Mouse (Mus musculus) liver, embryonic 11.5 days (tissue): ENCODE measurements at regions not wholly inside any gene's neighbourhood (a gene's known extent, or its start where the extent isn't known, plus 50 kb on each side); places are given as distances from the start of the nearest gene placed in this dataset.

Experiments
- ATAC-seq: fragments of 200-750 bp; cut with Nextera tagmentation; replicated peaks from 2 replicates; pipeline ENCODE4 v1.8.0; 2017; ENCODE audit warnings: moderate number of reproducible peaks, mild to moderate bottlenecking, moderate TSS enrichment, moderate library complexity; ENCODE audit not compliant: low FRiP score
- DNase-seq: peaks from one replicate; pipeline ENCODE4 v3.0.0-alpha.2; 2017; ENCODE audit warnings: low spot score
- H3K27ac ChIP-seq: fragments of 300-500 bp; sonication (generic); 2 replicates; pipeline ENCODE4 v1.5.1; 2014; ENCODE audit warnings: mild to moderate bottlenecking, low read depth, low read length, control low read depth
- H3K27me3 ChIP-seq: fragments of 300-500 bp; sonication (generic); replicated peaks from 2 replicates; pipeline ENCODE4 v1.6.1; 2014; ENCODE audit warnings: low read length, mixed read lengths; ENCODE audit not compliant: control insufficient read depth, insufficient read depth
- H3K36me3 ChIP-seq: fragments of 300-500 bp; sonication (generic); 2 replicates; pipeline ENCODE4 v1.6.1; 2014; ENCODE audit warnings: mild to moderate bottlenecking, low read length, moderate library complexity, mixed read lengths; ENCODE audit not compliant: control insufficient read depth, insufficient read depth
- H3K4me1 ChIP-seq: fragments of 300-500 bp; sonication (generic); replicated peaks from 2 replicates; pipeline ENCODE4 v1.6.1; 2014; ENCODE audit warnings: low read length, mixed read lengths; ENCODE audit not compliant: control insufficient read depth, insufficient read depth
- H3K4me2 ChIP-seq: fragments of 300-500 bp; sonication (generic); 2 replicates; pipeline ENCODE4 v1.6.1; 2014; ENCODE audit warnings: mild to moderate bottlenecking, control low read depth, moderate library complexity
- H3K4me3 ChIP-seq: fragments of 300-500 bp; sonication (generic); 2 replicates; pipeline ENCODE4 v1.5.1; 2014; ENCODE audit warnings: low read depth, low read length, control low read depth
- H3K9ac ChIP-seq: fragments of 300-500 bp; sonication (generic); 2 replicates; pipeline ENCODE4 v1.6.1; 2014; ENCODE audit warnings: low read depth, low read length, control low read depth
- H3K9me3 ChIP-seq: fragments of 300-500 bp; sonication (generic); 2 replicates; pipeline ENCODE4 v1.6.1; 2016; ENCODE audit warnings: low read length, inconsistent platforms, mixed read lengths; ENCODE audit not compliant: control insufficient read depth
- WGBS: fragments of 180-500 bp; shearing (Covaris S2); extraction: QIAGEN DNeasy Blood & Tissue Kit; methylation state at CpG from one replicate; pipeline ENCODE4 v1.1.7; 2014; 5-methylcytosine and 5-hydroxymethylcytosine counted together

- no peak for ATAC-seq
- 68% methylated on average over 6 of the region's 6 CpGs for WGBS
- Histone ChIP-seq H3K36me3 (no peaks in the 10 kb centered on the region), H3K9me3 (no peaks in the 10 kb centered on the region; the same call in 1 of the 2 replicates), H3K4me3 (no peak overlapping the region), H3K27me3 (no peaks in the 10 kb centered on the region), H3K27ac (no peak overlapping the region), H3K9ac (no peak overlapping the region), H3K4me1 (no peaks in the 10 kb centered on the region), H3K4me2 (no peak overlapping the region)
- DNase-seq, result no peak
Observed at GRCm38 (mm10) chr12:65496613-65497012, 271.3 kb downstream of the Wdr20rt start.

GRCm38 (mm10) chr12:65497602-65498001 is 272.3 kb downstream of the Wdr20rt start:
- 65% methylated on average over 6 of the region's 6 CpGs for WGBS
- H3K27ac ChIP-seq, result no peak overlapping the region

GRCm38 (mm10) chr12:65501459-65501858 is 276.1 kb downstream of the Wdr20rt start:
- WGBS, result 71% methylated on average over 2 of the region's 2 CpGs
- H3K4me3 ChIP-seq, result no peak overlapping the region
- DNase-seq, result no peak
- ATAC-seq, result no peak
- no peaks in the 10 kb centered on the region for H3K4me1 ChIP-seq
- no peaks in the 10 kb centered on the region for H3K36me3 ChIP-seq
- no peak overlapping the region for H3K27ac ChIP-seq
- no peak overlapping the region for H3K4me2 ChIP-seq
- no peaks in the 10 kb centered on the region for H3K9me3 ChIP-seq
- no peak overlapping the region for H3K9ac ChIP-seq
- H3K27me3 ChIP-seq, result no peaks in the 10 kb centered on the region

More at GRCm38 (mm10) chr12:65497602-65498001, 272.3 kb downstream of the Wdr20rt start:
- H3K9ac ChIP-seq, result no peak overlapping the region
- no peaks in the 10 kb centered on the region for H3K36me3 ChIP-seq
- no peaks in the 10 kb centered on the region for H3K4me1 ChIP-seq
- no peak overlapping the region for H3K4me3 ChIP-seq
- no peaks in the 10 kb centered on the region for H3K27me3 ChIP-seq
- no peak for DNase-seq
- ATAC-seq, result no peak
- H3K9me3 ChIP-seq, result no peaks in the 10 kb centered on the region; the same call in 1 of the 2 replicates
- no peak overlapping the region for H3K4me2 ChIP-seq

- Histone ChIP-seq H3K36me3 (no peaks in the 10 kb centered on the region), H3K4me3 (no peak overlapping the region), H3K27me3 (no peaks in the 10 kb centered on the region), H3K4me1 (no peaks in the 10 kb centered on the region), H3K9ac (no peak overlapping the region), H3K9me3 (no peaks in the 10 kb centered on the region), H3K4me2 (no peak overlapping the region), H3K27ac (no peak overlapping the region)
- DNase-seq, result no peak
- 26% methylated on average over 1 of the region's 1 CpGs for WGBS
- no peak for ATAC-seq
Observed at GRCm38 (mm10) chr12:65502045-65502444, 276.7 kb downstream of the Wdr20rt start.

- no peaks in the 10 kb centered on the region for H3K4me1 ChIP-seq
- no peak overlapping the region for H3K4me3 ChIP-seq
- DNase-seq (no peak), ATAC-seq (no peak)
- no peak overlapping the region for H3K27ac ChIP-seq
- WGBS, result 68% methylated on average over 1 of the region's 1 CpGs
- no peak overlapping the region for H3K9ac ChIP-seq
- H3K36me3 ChIP-seq, result no peaks in the 10 kb centered on the region
- no peaks in the 10 kb centered on the region for H3K27me3 ChIP-seq
- H3K9me3 ChIP-seq, result no peaks in the 10 kb centered on the region
- H3K4me2 ChIP-seq, result no peak overlapping the region
Observed at GRCm38 (mm10) chr12:65513070-65513469, 287.8 kb downstream of the Wdr20rt start.

- Histone ChIP-seq H3K4me2 (no peak overlapping the region), H3K27ac (no peak overlapping the region), H3K9ac (no peak overlapping the region), H3K4me1 (no peaks in the 10 kb centered on the region), H3K4me3 (no peak overlapping the region), H3K27me3 (no peaks in the 10 kb centered on the region), H3K36me3 (no peaks in the 10 kb centered on the region), H3K9me3 (no peaks in the 10 kb centered on the region)
- ATAC-seq (no peak), DNase-seq (no peak)
- 63% methylated on average over 3 of the region's 3 CpGs for WGBS
Observed at GRCm38 (mm10) chr12:65534142-65534690, 308.9 kb downstream of the Wdr20rt start.

GRCm38 (mm10) chr12:65548301-65548700 is 323.0 kb downstream of the Wdr20rt start:
- no peak for ATAC-seq
- H3K27ac ChIP-seq, result no peak overlapping the region
- no peaks in the 10 kb centered on the region for H3K4me1 ChIP-seq
- no peak for DNase-seq
- no peak overlapping the region for H3K4me2 ChIP-seq
- H3K9ac ChIP-seq, result no peak overlapping the region
- H3K9me3 ChIP-seq, result no peaks in the 10 kb centered on the region
- no peak overlapping the region for H3K4me3 ChIP-seq
- no peaks in the 10 kb centered on the region for H3K27me3 ChIP-seq
- H3K36me3 ChIP-seq, result no peaks in the 10 kb centered on the region
- 88% methylated on average over 4 of the region's 4 CpGs for WGBS

- no peak overlapping the region for H3K9ac ChIP-seq
- H3K4me2 ChIP-seq, result no peak overlapping the region
- H3K27me3 ChIP-seq, result no peaks in the 10 kb centered on the region
- no peak for DNase-seq
- no peak for ATAC-seq
- WGBS, result 79% methylated on average over 3 of the region's 3 CpGs
- H3K4me1 ChIP-seq, result no peaks in the 10 kb centered on the region
- no peak overlapping the region for H3K4me3 ChIP-seq
- H3K9me3 ChIP-seq, result no peaks in the 10 kb centered on the region
- no peaks in the 10 kb centered on the region for H3K36me3 ChIP-seq
- H3K27ac ChIP-seq, result no peak overlapping the region
Observed at GRCm38 (mm10) chr12:65552230-65552629, 326.9 kb downstream of the Wdr20rt start.

GRCm38 (mm10) chr12:65559036-65559435 is 333.7 kb downstream of the Wdr20rt start:
- Histone ChIP-seq H3K27me3 (no peaks in the 10 kb centered on the region), H3K9ac (no peak overlapping the region), H3K4me3 (no peak overlapping the region), H3K4me2 (no peak overlapping the region), H3K27ac (no peak overlapping the region), H3K9me3 (no peaks in the 10 kb centered on the region), H3K4me1 (no peaks in the 10 kb centered on the region), H3K36me3 (no peaks in the 10 kb centered on the region)
- DNase-seq (no peak), ATAC-seq (no peak)
- WGBS, result 82% methylated on average over 6 of the region's 6 CpGs
